Mouse (Mus musculus) left cerebral cortex, postnatal 4 days (tissue): Measurements from ENCODE around the gene Hist1h4d. TPM values are rescaled to one million over a fixed set of nuclear protein-coding genes. Genes with fewer than 3 reads are reported as not detected.
"Not testable (repeated sequence)": the region's sequence is repeated elsewhere in the genome, so short reads cannot be mapped to it uniquely, and the experiment has no call there.

ENCODE experiments used
- DNase-seq: peaks from one replicate; pipeline ENCODE4 v3.0.0-alpha.2; 2022
- intact Hi-C: fragments of 180-260 bp; cut with DNase I; formaldehyde crosslinking; loops from one replicate; pipeline ENCODE4 v1.15.1; 2025
- total RNA-seq, 2 experiments: library from RNA; stranded (reverse); gene quantifications; 2 replicates each; pipeline ENCODE4 v1.2.3; 2021

The Hist1h4d gene
- total RNA-seq, 2 experiments from 2014 or later = 177 to 192 TPM

GRCm38 (mm10) chr13:23572218-23573033 lies 9.0 kb upstream of the Hist1h4d start:
- DNase-seq = no peak
- intact Hi-C loops = no loop called here

- intact Hi-C loops, DNase-seq: not testable (repeated sequence)
Observed at GRCm38 (mm10) chr13:23573034-23573897, 8.1 kb upstream of the Hist1h4d start.

GRCm38 (mm10) chr13:23573898-23574524 lies 7.4 kb upstream of the Hist1h4d start, which contains the start of the genes Hist1h2bf and Hist1h2ad:
Hist1h2bf (minus strand) TSS chr13:23574196.
Hist1h2ad (plus strand) TSS chr13:23574381.
- intact Hi-C loops = not testable (repeated sequence)
- peak; percentile 91 for DNase-seq

GRCm38 (mm10) chr13:23574546-23575170 lies 6.7 kb upstream of the Hist1h4d start:
- DNase-seq, intact Hi-C loops: not testable (repeated sequence)

- DNase-seq = no peak
- intact Hi-C loops = no loop called here
Observed at GRCm38 (mm10) chr13:23575271-23575851, 6.0 kb upstream of the Hist1h4d start, which contains the start of gene Hist1h3d. Hist1h3d (plus strand) TSS chr13:23575763.

GRCm38 (mm10) chr13:23575864-23576313 lies 5.5 kb upstream of the Hist1h4d start:
- DNase-seq, intact Hi-C loops: not testable (repeated sequence)

- intact Hi-C loops = no loop called here
- DNase-seq = no peak
Observed at GRCm38 (mm10) chr13:23576351-23576881, 5.0 kb upstream of the Hist1h4d start.

- DNase-seq = no peak
- intact Hi-C loops = no loop called here
Observed at GRCm38 (mm10) chr13:23576906-23577639, 4.3 kb upstream of the Hist1h4d start.

- intact Hi-C loops = no loop called here
- no peak for DNase-seq
Observed at GRCm38 (mm10) chr13:23577835-23578234, 3.6 kb upstream of the Hist1h4d start.

GRCm38 (mm10) chr13:23582219-23583056 lies 1.0 kb downstream of the Hist1h4d start:
- intact Hi-C loops = loop anchor here (5.0 kb wide), 1 partner anchor 105 kb away; no protein-coding TSS in a partner anchor
- DNase-seq = no peak

- no peak for DNase-seq
- intact Hi-C loops = loop anchor here (5.0 kb wide), 1 partner anchor 104 kb away; no protein-coding TSS in a partner anchor
Observed at GRCm38 (mm10) chr13:23583387-23584068, 2.1 kb downstream of the Hist1h4d start.

GRCm38 (mm10) chr13:23584331-23584730 lies 2.9 kb downstream of the Hist1h4d start:
- intact Hi-C loops = loop anchor here (5.0 kb wide), 1 partner anchor 103 kb away; no protein-coding TSS in a partner anchor

GRCm38 (mm10) chr13:23585029-23585441 lies 3.6 kb downstream of the Hist1h4d start:
- intact Hi-C loops = no loop called here
- DNase-seq = peak; percentile 64

More at GRCm38 (mm10) chr13:23584331-23584730, 2.9 kb downstream of the Hist1h4d start:
- no peak for DNase-seq

GRCm38 (mm10) chr13:23585442-23586098 lies 4.2 kb downstream of the Hist1h4d start:
- intact Hi-C loops = not testable (repeated sequence)
- DNase-seq = peak; percentile 62

- intact Hi-C loops = no loop called here
- DNase-seq = no peak
Observed at GRCm38 (mm10) chr13:23586099-23586939, 4.9 kb downstream of the Hist1h4d start.

GRCm38 (mm10) chr13:23586940-23587225 lies 5.5 kb downstream of the Hist1h4d start:
- no peak for DNase-seq
- intact Hi-C loops = no loop called here
